In the genomic region with DNA sequence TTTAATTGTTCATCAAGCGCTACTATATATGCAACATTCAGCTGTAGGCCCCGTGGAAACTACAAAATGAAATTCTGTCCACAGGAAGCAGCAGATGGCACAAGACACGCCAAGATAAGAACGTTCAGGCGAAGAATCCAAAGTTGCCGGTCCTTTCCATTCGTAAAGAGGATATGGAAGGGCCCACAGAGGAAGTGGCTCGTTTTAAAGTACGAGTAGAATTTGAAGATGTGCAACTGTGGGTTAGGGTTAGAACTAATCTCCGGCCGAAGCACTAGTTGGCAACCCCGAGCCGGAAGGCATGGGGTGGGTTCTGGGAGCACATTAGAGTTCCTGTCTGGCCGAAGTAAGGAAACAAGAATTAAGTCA, we compare ENCODE assay signal across 8 mouse cellular contexts. TPM values are rescaled to one million over a fixed set of nuclear protein-coding genes. Genes with fewer than 3 reads are reported as not detected.
DNase-seq lines count a peak whose midpoint lies in the region; ATAC-seq and TF ChIP-seq lines count a peak whose summit lies in the region.

No protein-coding gene starts in this region.

- H3K36me3 ChIP-seq in hindbrain, embryonic 11.5 days (ENCODE audit: control insufficient read depth, insufficient read depth, low read length), result peaks cover 10% of the 10 kb centered on the region

- no peak for TF ChIP-seq CTCF in left cerebral cortex, adult 2 months (IDR thresholded peaks at IDR 0.05)
- no peak for TF ChIP-seq CTCF in brain, embryonic 14.5 days (IDR thresholded peaks at IDR 0.05; ENCODE audit: borderline replicate concordance, extremely low read depth, insufficient read depth, insufficient read length)

- TF ChIP-seq POLR2A in brain, embryonic 14.5 days (IDR thresholded peaks at IDR 0.05; ENCODE audit: borderline replicate concordance, extremely low read depth, insufficient read depth, insufficient read length, poor library complexity, severe bottlenecking), result no peak

- WGBS in hindbrain, embryonic 11.5 days, result 2% methylated on average over 14 of the region's 14 CpGs

- no peak for DNase-seq in left cerebral cortex, adult 2 months (ENCODE audit: extremely low spot score in 1 of 2, low spot score in 2 of 2)
- DNase-seq in left cerebral cortex, adult 18-20 months (ENCODE audit: low spot score in 2 of 2), result no peak
- peak; percentile 48 for DNase-seq in brain, embryonic 14.5 days (ENCODE audit: low read depth)
- no peak for DNase-seq in hindbrain, embryonic 11.5 days (ENCODE audit: low spot score)
- no peak for DNase-seq in left cerebral cortex, postnatal 4 days
- DNase-seq in urinary bladder, adult 2 months (ENCODE audit: low spot score), result no peak
- no peak for DNase-seq in left cerebral cortex, postnatal 14 days (ENCODE audit: low spot score in 2 of 2)

- no peaks in the 10 kb centered on the region for H3K9me3 ChIP-seq in hindbrain, embryonic 11.5 days (ENCODE audit: control insufficient read depth, low read length)

- H3K4me2 ChIP-seq in hindbrain, embryonic 11.5 days (replicated peaks; ENCODE audit: low read depth, low read length), result peak overlapping the region; percentile 68

- peak overlapping the region; percentile 86 for H3K9ac ChIP-seq in hindbrain, embryonic 11.5 days (ENCODE audit: low read depth, low read length)

- H3K4me1 ChIP-seq in hindbrain, embryonic 11.5 days (replicated peaks; ENCODE audit: control insufficient read depth, insufficient read depth, low read length), result no peaks in the 10 kb centered on the region

- H3K4me3 ChIP-seq in left cerebral cortex, adult 2 months, result peak overlapping the region; percentile 86
- peak overlapping the region; percentile 70 for H3K4me3 ChIP-seq in hindbrain, embryonic 11.5 days (ENCODE audit: low read depth, low read length)

- intact Hi-C loops in left cerebral cortex, adult 2 months (cut with DNase I), result no loop called here
- intact Hi-C loops in left cerebral cortex, postnatal 4 days (cut with DNase I), result loop anchor here (5.0 kb wide), 2 partner anchors 35 to 135 kb away; no protein-coding TSS in a partner anchor
- intact Hi-C loops in left cerebral cortex, postnatal 14 days (cut with DNase I), result loop anchor here (1.0 to 5.0 kb wide), 2 partner anchors 28 to 125 kb away; a partner anchor contains a TSS

- peak overlapping the region; percentile 96 for H3K27ac ChIP-seq in left cerebral cortex, adult 2 months
- peak overlapping the region; percentile 70 for H3K27ac ChIP-seq in hindbrain, embryonic 11.5 days (ENCODE audit: low read depth, low read length)

- no peaks in the 10 kb centered on the region for H3K27me3 ChIP-seq in hindbrain, embryonic 11.5 days (ENCODE audit: control insufficient read depth, insufficient read depth, low read length)

- no peak for ATAC-seq in hindbrain, embryonic 11.5 days (ENCODE audit: low FRiP score)
- peak; percentile 47 for ATAC-seq in megakaryocyte progenitor cell, adult 5-6 weeks (replicated peaks; ENCODE audit: poor library complexity)

RNA-seq across cellular contexts. Expression of a gene that starts 0.5 kb away (rescaled TPM):
- 10 to 100 TPM; 84.4 to 90.2 TPM for total RNA-seq in left cerebral cortex, adult 2 months (2021)
- total RNA-seq in left cerebral cortex, adult 18-20 months (2021), result 10 to 100 TPM; 86.9 to 90.6 TPM
- polyA plus RNA-seq in brain, embryonic 14.5 days (2012; rRNA removed), result 38.9 and 55.6 TPM in 2 replicates
- 21.7 and 33.0 TPM in 2 replicates for polyA plus RNA-seq in hindbrain, embryonic 11.5 days (2014; fragmentation: Nextera tagmentation; extraction: Ambion mirVana)
- total RNA-seq in megakaryocyte progenitor cell, adult 5-6 weeks (2015), result 22.1 and 25.0 TPM in 2 replicates
- 88.0 and 121 TPM in 2 replicates for total RNA-seq in megakaryocyte progenitor cell, adult 5-6 weeks (2017)
- 10 to 100 TPM; 62.5 to 68.6 TPM for total RNA-seq in left cerebral cortex, postnatal 4 days (2021)
- 34.0 and 45.1 TPM in 2 replicates for polyA plus RNA-seq in urinary bladder, adult 2 months (2012; rRNA removed)
- 10 to 100 TPM; 56.0 to 57.6 TPM for total RNA-seq in left cerebral cortex, postnatal 14 days (2021)

RNA-seq across cellular contexts. Expression of a gene that starts 15.1 kb away (rescaled TPM):
- 10 to 100 TPM; 27.4 to 27.7 TPM for total RNA-seq in left cerebral cortex, adult 2 months (2021)
- total RNA-seq in left cerebral cortex, adult 18-20 months (2021), result 10 to 100 TPM; 24.4 to 30.7 TPM
- 13.7 and 14.0 TPM in 2 replicates for polyA plus RNA-seq in brain, embryonic 14.5 days (2012; rRNA removed)
- polyA plus RNA-seq in hindbrain, embryonic 11.5 days (2014; fragmentation: Nextera tagmentation; extraction: Ambion mirVana), result 5.2 and 5.9 TPM in 2 replicates
- 1.1 and 1.7 TPM in 2 replicates for total RNA-seq in megakaryocyte progenitor cell, adult 5-6 weeks (2015)
- 3.3 and 3.5 TPM in 2 replicates for total RNA-seq in megakaryocyte progenitor cell, adult 5-6 weeks (2017)
- 10 to 100 TPM; 46.5 to 49.7 TPM for total RNA-seq in left cerebral cortex, postnatal 4 days (2021)
- 2.1 and 3.0 TPM in 2 replicates for polyA plus RNA-seq in urinary bladder, adult 2 months (2012; rRNA removed)
- 10 to 100 TPM; 53.9 to 64.1 TPM for total RNA-seq in left cerebral cortex, postnatal 14 days (2021)

RNA-seq across cellular contexts. Expression of a gene that starts 31.5 kb away (rescaled TPM):
- 100 to 1,000 TPM; 271 to 291 TPM for total RNA-seq in left cerebral cortex, adult 2 months (2021)
- 100 to 1,000 TPM; 267 to 278 TPM for total RNA-seq in left cerebral cortex, adult 18-20 months (2021)
- polyA plus RNA-seq in brain, embryonic 14.5 days (2012; rRNA removed), result 287 and 323 TPM in 2 replicates
- polyA plus RNA-seq in hindbrain, embryonic 11.5 days (2014; fragmentation: Nextera tagmentation; extraction: Ambion mirVana), result 41.3 and 42.9 TPM in 2 replicates
- total RNA-seq in megakaryocyte progenitor cell, adult 5-6 weeks (2015), result not detected in 2 replicates
- total RNA-seq in megakaryocyte progenitor cell, adult 5-6 weeks (2017), result not detected in 2 replicates
- 100 to 1,000 TPM; 213 to 226 TPM for total RNA-seq in left cerebral cortex, postnatal 4 days (2021)
- 75.2 and 79.8 TPM in 2 replicates for polyA plus RNA-seq in urinary bladder, adult 2 months (2012; rRNA removed)
- total RNA-seq in left cerebral cortex, postnatal 14 days (2021), result 100 to 1,000 TPM; 217 to 244 TPM

RNA-seq across cellular contexts. Expression of a gene that starts 45.8 kb away (rescaled TPM):
- 10 to 100 TPM; 11.2 TPM for total RNA-seq in left cerebral cortex, adult 2 months (2021)
- total RNA-seq in left cerebral cortex, adult 18-20 months (2021), result 10 to 100 TPM in 1 of 2 experiments, 1 to 10 TPM in 1; 9.5 to 10.5 TPM
- polyA plus RNA-seq in brain, embryonic 14.5 days (2012; rRNA removed), result 1.7 and 3.2 TPM in 2 replicates
- 2.4 and 3.0 TPM in 2 replicates for polyA plus RNA-seq in hindbrain, embryonic 11.5 days (2014; fragmentation: Nextera tagmentation; extraction: Ambion mirVana)
- not detected in 2 replicates for total RNA-seq in megakaryocyte progenitor cell, adult 5-6 weeks (2015)
- not detected in 2 replicates for total RNA-seq in megakaryocyte progenitor cell, adult 5-6 weeks (2017)
- total RNA-seq in left cerebral cortex, postnatal 4 days (2021), result 10 to 100 TPM in 1 of 2 experiments, 1 to 10 TPM in 1; 9.9 to 10.3 TPM
- 3.1 and 4.5 TPM in 2 replicates for polyA plus RNA-seq in urinary bladder, adult 2 months (2012; rRNA removed)
- total RNA-seq in left cerebral cortex, postnatal 14 days (2021), result 10 to 100 TPM; 12.6 to 13.3 TPM

RNA-seq across cellular contexts. Expression of a gene that starts 52.3 kb away (rescaled TPM):
- total RNA-seq in left cerebral cortex, adult 2 months (2021), result 10 to 100 TPM; 52.7 to 57.4 TPM
- total RNA-seq in left cerebral cortex, adult 18-20 months (2021), result 10 to 100 TPM; 45.8 to 49.7 TPM
- polyA plus RNA-seq in brain, embryonic 14.5 days (2012; rRNA removed), result 38.3 and 50.2 TPM in 2 replicates
- polyA plus RNA-seq in hindbrain, embryonic 11.5 days (2014; fragmentation: Nextera tagmentation; extraction: Ambion mirVana), result 12.4 and 17.3 TPM in 2 replicates
- total RNA-seq in megakaryocyte progenitor cell, adult 5-6 weeks (2015), result 2.2 and 3.1 TPM in 2 replicates
- total RNA-seq in megakaryocyte progenitor cell, adult 5-6 weeks (2017), result 6.7 and 7.7 TPM in 2 replicates
- 10 to 100 TPM; 55.1 to 56.6 TPM for total RNA-seq in left cerebral cortex, postnatal 4 days (2021)
- polyA plus RNA-seq in urinary bladder, adult 2 months (2012; rRNA removed), result 43.2 and 53.3 TPM in 2 replicates
- total RNA-seq in left cerebral cortex, postnatal 14 days (2021), result 10 to 100 TPM; 47.8 to 50.2 TPM

Comparison
In these comparisons a context has a peak if more than half of its experiments do, and no peak if none do; other contexts are left out.
1. RNA of a gene that starts 15.1 kb away (total RNA-seq): 53.9 to 64.1 TPM in left cerebral cortex, postnatal 14 days, 46.5 to 49.7 TPM in left cerebral cortex, postnatal 4 days, 24.4 to 30.7 TPM in left cerebral cortex, adult 18-20 months and 27.4 to 27.7 TPM in left cerebral cortex, adult 2 months; 1.1 to 3.5 TPM in megakaryocyte progenitor cell, adult 5-6 weeks; every median in the first group is over 4 times any median in the second.
2. RNA of a gene that starts 31.5 kb away (total RNA-seq): 271 to 291 TPM in left cerebral cortex, adult 2 months, 267 to 278 TPM in left cerebral cortex, adult 18-20 months, 217 to 244 TPM in left cerebral cortex, postnatal 14 days and 213 to 226 TPM in left cerebral cortex, postnatal 4 days; not detected in megakaryocyte progenitor cell, adult 5-6 weeks; every median in the first group is over 100 times any median in the second.